Mouse (Mus musculus) urinary bladder, postnatal 36 days (tissue): ENCODE measurements at regions not wholly inside any gene's neighbourhood (a gene's known extent, or its start where the extent isn't known, plus 50 kb on each side); places are given as distances from the start of the nearest gene placed in this dataset.

Experiments
- DNase-seq, 2 experiments: peaks; one replicate each; pipeline ENCODE4 v3.0.0; 2022; ENCODE audit warnings: low spot score in 2 of 2, mixed read lengths in 1 of 2

GRCm38 (mm10) chr15:51392449-51393405 lies 2492.0 kb upstream of the Gm7489 start:
- DNase-seq: no peak

GRCm38 (mm10) chr15:51395961-51396360 lies 2488.7 kb upstream of the Gm7489 start:
- DNase-seq: no peak

GRCm38 (mm10) chr15:51403581-51403980 lies 2481.1 kb upstream of the Gm7489 start:
- DNase-seq: no peak

GRCm38 (mm10) chr15:51409791-51410308 lies 2474.9 kb upstream of the Gm7489 start:
- DNase-seq: no peak

- no peak for DNase-seq
Observed at GRCm38 (mm10) chr15:51411966-51412365, 2472.7 kb upstream of the Gm7489 start.

GRCm38 (mm10) chr15:51442606-51443005 lies 2442.1 kb upstream of the Gm7489 start:
- no peak for DNase-seq

DNA sequence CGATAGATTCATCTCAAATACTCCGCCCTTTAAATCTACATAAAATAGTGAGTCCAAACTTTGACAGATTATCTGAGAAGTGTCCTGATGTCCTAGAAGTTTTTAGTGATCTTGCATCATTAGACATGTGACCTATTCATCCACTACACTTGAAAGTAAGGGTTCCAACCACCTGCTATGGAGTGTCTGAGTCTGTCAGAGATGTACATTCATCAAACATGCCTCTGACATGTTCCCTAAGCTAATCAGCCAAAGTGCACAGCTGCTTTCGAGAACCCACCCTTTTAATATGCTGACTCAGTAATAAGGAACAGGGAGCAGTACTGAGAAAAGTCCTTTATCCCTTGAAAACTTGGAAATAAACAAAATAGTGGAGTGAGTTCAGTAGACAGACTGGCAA lies 2414.8 kb upstream of the Gm7489 start:
- no peak for DNase-seq

GRCm38 (mm10) chr15:51471143-51471542 lies 2413.6 kb upstream of the Gm7489 start:
- no peak for DNase-seq

GRCm38 (mm10) chr15:51472049-51472448 lies 2412.7 kb upstream of the Gm7489 start:
- no peak for DNase-seq

DNA sequence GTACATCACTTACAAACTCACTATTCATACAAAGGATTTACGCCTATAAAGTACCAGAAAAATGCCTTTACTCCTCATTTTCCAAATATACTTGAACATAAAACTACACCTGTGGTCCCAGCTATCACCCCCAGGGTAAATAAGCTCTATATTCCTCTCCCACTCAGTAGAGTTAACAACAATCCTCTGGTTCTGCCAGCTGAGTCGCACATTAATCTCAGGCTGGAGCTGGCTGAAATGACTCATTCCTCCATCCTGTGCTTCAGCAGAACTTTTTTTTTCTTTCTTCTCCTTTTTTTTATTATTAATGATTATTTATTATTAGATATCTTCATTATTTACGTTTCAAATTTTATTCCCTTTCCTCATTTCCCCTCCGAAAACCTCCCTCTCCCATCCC lies 2402.8 kb upstream of the Gm7489 start:
- no peak for DNase-seq

GRCm38 (mm10) chr15:51484207-51484606 lies 2400.5 kb upstream of the Gm7489 start:
- DNase-seq: no peak

- DNase-seq: no peak
Observed at GRCm38 (mm10) chr15:51485554-51485953, 2399.2 kb upstream of the Gm7489 start.

DNA sequence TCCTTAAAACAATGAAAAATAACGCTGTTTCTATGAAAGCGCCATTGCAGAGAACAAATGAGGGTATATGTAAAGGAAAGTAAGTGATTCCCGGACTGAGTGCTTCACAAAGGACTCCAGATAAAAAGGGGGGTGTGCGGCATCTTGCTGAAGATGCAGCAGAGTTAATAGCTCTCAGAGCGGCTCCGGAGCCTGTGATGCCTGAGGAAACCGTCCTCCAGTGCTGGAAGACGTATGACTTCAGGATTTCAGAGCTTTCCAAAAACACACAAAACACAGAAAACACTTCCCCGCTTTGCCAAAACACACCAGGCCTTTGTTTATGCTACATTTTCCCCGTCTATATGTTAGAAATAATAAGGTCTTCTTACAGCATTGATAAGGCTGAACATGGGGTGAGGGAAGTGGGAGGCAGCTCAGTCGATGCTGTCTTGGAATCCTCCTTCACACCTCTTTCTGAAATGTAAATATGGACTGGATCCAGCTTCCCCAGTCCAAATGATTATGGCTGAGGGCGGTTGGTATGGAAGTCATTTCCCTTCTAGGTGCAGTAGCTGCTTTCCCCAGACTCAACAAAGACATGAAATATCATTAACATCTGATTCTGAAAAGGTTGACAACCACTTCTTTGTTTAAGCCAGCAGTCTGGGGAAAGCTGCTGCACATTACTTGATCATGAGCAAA lies 2382.5 kb upstream of the Gm7489 start:
- no peak for DNase-seq

- no peak for DNase-seq
Observed at GRCm38 (mm10) chr15:51502742-51503270, 2381.9 kb upstream of the Gm7489 start.

GRCm38 (mm10) chr15:51503341-51503740 lies 2381.4 kb upstream of the Gm7489 start:
- DNase-seq: no peak

- no peak for DNase-seq
Observed at GRCm38 (mm10) chr15:51504016-51504760, 2380.5 kb upstream of the Gm7489 start.

- DNase-seq: no peak
Observed at GRCm38 (mm10) chr15:51504789-51505188, 2379.9 kb upstream of the Gm7489 start.

DNA sequence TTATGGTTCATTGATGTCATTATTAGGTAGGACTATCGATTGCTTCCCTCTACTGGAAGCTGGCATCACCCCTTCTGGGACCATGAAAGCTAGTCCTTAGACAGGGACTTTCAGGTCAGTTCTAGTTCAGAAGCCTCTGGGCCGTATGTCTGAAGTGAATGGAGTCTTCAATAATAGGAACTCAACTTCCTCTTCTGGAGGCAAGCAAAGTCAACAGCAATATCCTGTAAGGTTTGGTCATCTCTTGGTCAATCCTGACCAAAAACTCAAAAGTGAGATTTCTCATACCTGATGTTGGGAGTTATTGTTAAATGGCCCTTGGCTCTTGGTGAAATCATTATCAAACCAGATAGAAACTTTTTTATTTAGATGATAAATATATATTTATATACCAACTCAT lies 2377.6 kb upstream of the Gm7489 start:
- DNase-seq: no peak

- no peak for DNase-seq
Observed at GRCm38 (mm10) chr15:51511319-51511718, 2373.4 kb upstream of the Gm7489 start.

GRCm38 (mm10) chr15:51536317-51536716 lies 2348.4 kb upstream of the Gm7489 start:
- DNase-seq: no peak

- DNase-seq: peak in 1 of 2 experiments; percentile 25
Observed at GRCm38 (mm10) chr15:51551216-51551775, 2333.4 kb upstream of the Gm7489 start.
